Mouse (Mus musculus): Measurements from ENCODE around the gene Pom121l2. TPM values are rescaled to one million over a fixed set of nuclear protein-coding genes. Genes with fewer than 3 reads are reported as not detected.
"Not testable (repeated sequence)": the region's sequence is repeated elsewhere in the genome, so short reads cannot be mapped to it uniquely, and the experiment has no call there.

The Pom121l2 gene
- polyA plus RNA-seq, 1 experiment from 2014 or later = not detected

GRCm38 (mm10) chr13:22035267-22036148 is 54.5 kb downstream of the Pom121l2 start, which contains the start of the genes Hist1h2ah and Hist1h2bk:
Gene Hist1h2ah, minus strand, starts transcription at chr13:22035568.
Gene Hist1h2bk, plus strand, starts transcription at chr13:22035870.
- peaks cover 19% of the 10 kb centered on the region for H3K4me1 ChIP-seq (ENCODE audit: control insufficient read depth, insufficient read depth, low read length)
- peak; percentile 96 for ATAC-seq (replicated peaks; ENCODE audit: extremely low read depth, insufficient read depth, low FRiP score)
- peak within 1 kb of the TSS; percentile 75 for H3K9ac ChIP-seq (ENCODE audit: low read length)
- not testable (repeated sequence) for H3K27me3 ChIP-seq (ENCODE audit: control insufficient read depth, insufficient read depth, low read length); H3K9me3 ChIP-seq (replicated peaks; ENCODE audit: control insufficient read depth, low read length); H3K36me3 ChIP-seq (ENCODE audit: control insufficient read depth, insufficient read depth)
- WGBS = under 1% methylated on average over 21 of the region's 69 CpGs
- H3K4me3 ChIP-seq (ENCODE audit: low read length) = peak within 1 kb of the TSS; percentile 56
- H3K27ac ChIP-seq (ENCODE audit: low read length) = peak within 1 kb of the TSS; percentile 79
- peak within 1 kb of the TSS; percentile 69 for H3K4me2 ChIP-seq (ENCODE audit: low read depth, low read length)

GRCm38 (mm10) chr13:22036149-22036956 is 55.4 kb downstream of the Pom121l2 start:
- Histone ChIP-seq H3K9ac (ENCODE audit: low read length) (peak overlapping the region; percentile 43), H3K4me2 (ENCODE audit: low read depth, low read length) (peak overlapping the region; percentile 58), H3K4me3 (ENCODE audit: low read length) (peak overlapping the region; percentile 38), H3K36me3 (ENCODE audit: control insufficient read depth, insufficient read depth) (no peaks in the 10 kb centered on the region), H3K4me1 (ENCODE audit: control insufficient read depth, insufficient read depth, low read length) (peaks cover 19% of the 10 kb centered on the region), H3K9me3 (replicated peaks; ENCODE audit: control insufficient read depth, low read length) (no peaks in the 10 kb centered on the region), H3K27ac (ENCODE audit: low read length) (peak overlapping the region; percentile 48), H3K27me3 (ENCODE audit: control insufficient read depth, insufficient read depth, low read length) (no peaks in the 10 kb centered on the region)
- peak; percentile 16 for ATAC-seq (replicated peaks; ENCODE audit: extremely low read depth, insufficient read depth, low FRiP score)
- WGBS = 4% methylated on average over 17 of the region's 23 CpGs

- peak overlapping the region; percentile 38; the same call in 1 of the 2 replicates for H3K4me3 ChIP-seq (ENCODE audit: low read length)
- no peaks in the 10 kb centered on the region for H3K9me3 ChIP-seq (replicated peaks; ENCODE audit: control insufficient read depth, low read length)
- H3K9ac ChIP-seq (ENCODE audit: low read length) = peak overlapping the region; percentile 43
- H3K27me3 ChIP-seq (ENCODE audit: control insufficient read depth, insufficient read depth, low read length) = no peaks in the 10 kb centered on the region
- H3K4me2 ChIP-seq (ENCODE audit: low read depth, low read length) = peak overlapping the region; percentile 58
- no peak for ATAC-seq (replicated peaks; ENCODE audit: extremely low read depth, insufficient read depth, low FRiP score)
- H3K4me1 ChIP-seq (ENCODE audit: control insufficient read depth, insufficient read depth, low read length) = peaks cover 21% of the 10 kb centered on the region
- peak overlapping the region; percentile 48 for H3K27ac ChIP-seq (ENCODE audit: low read length)
- no peaks in the 10 kb centered on the region for H3K36me3 ChIP-seq (ENCODE audit: control insufficient read depth, insufficient read depth)
- 70% methylated on average over 3 of the region's 3 CpGs for WGBS
Observed at GRCm38 (mm10) chr13:22036986-22037385, 56.0 kb downstream of the Pom121l2 start.

DNA sequence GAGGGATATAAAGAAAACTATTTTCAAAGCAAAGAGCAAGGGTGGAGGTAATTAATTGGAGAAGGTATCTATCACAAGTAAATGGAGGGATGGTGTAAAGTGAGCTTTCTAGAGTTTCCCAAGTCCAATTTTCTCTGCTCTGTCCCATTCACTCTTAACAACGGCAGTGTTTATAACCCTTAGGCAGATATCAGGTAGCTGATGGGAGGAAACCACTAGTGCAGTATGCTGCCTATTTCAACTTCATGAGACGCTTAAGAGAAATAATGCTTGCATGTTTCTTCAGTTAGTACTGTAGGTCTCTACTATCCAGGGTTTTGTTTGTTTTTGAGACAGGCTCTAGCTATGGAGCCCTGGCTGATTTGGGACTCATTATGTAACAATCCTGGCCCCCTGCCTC is 56.4 kb downstream of the Pom121l2 start:
- H3K9me3 ChIP-seq (replicated peaks; ENCODE audit: control insufficient read depth, low read length) = no peaks in the 10 kb centered on the region
- H3K27ac ChIP-seq (ENCODE audit: low read length) = no peak overlapping the region
- no peak overlapping the region for H3K9ac ChIP-seq (ENCODE audit: low read length)
- no peak overlapping the region for H3K4me3 ChIP-seq (ENCODE audit: low read length)
- no peaks in the 10 kb centered on the region for H3K27me3 ChIP-seq (ENCODE audit: control insufficient read depth, insufficient read depth, low read length)
- peaks cover 25% of the 10 kb centered on the region for H3K4me1 ChIP-seq (ENCODE audit: control insufficient read depth, insufficient read depth, low read length)
- no peaks in the 10 kb centered on the region for H3K36me3 ChIP-seq (ENCODE audit: control insufficient read depth, insufficient read depth)
- H3K4me2 ChIP-seq (ENCODE audit: low read depth, low read length) = no peak overlapping the region
- no peak for ATAC-seq (replicated peaks; ENCODE audit: extremely low read depth, insufficient read depth, low FRiP score)
- WGBS = 72% methylated on average over 2 of the region's 2 CpGs

Small RNAs within 50 kb of the gene (microRNA-seq; reads per million reads assigned to microRNA genes)
- not detected for gene Gm44390

Other genes with a start within 250 kb of the Pom121l2 start
- 0.51 and 0.67 TPM in 2 replicates for gene Hist1h4j, start 246.1 kb upstream of the Pom121l2 start, polyA plus RNA-seq (2015; fragmentation: Nextera tagmentation; extraction: Ambion mirVana)
- gene Hist1h4k, start 230.7 kb upstream of the Pom121l2 start, polyA plus RNA-seq (2015; fragmentation: Nextera tagmentation; extraction: Ambion mirVana) = 1.9 TPM in 1 of 2 replicates, not detected in the other
- 9.3 and 10.0 TPM in 2 replicates for gene Hist1h2ak, start 227.4 kb upstream of the Pom121l2 start, polyA plus RNA-seq (2015; fragmentation: Nextera tagmentation; extraction: Ambion mirVana)
- 0.88 and 1.6 TPM in 2 replicates for gene Hist1h2bn, start 227.1 kb upstream of the Pom121l2 start, polyA plus RNA-seq (2015; fragmentation: Nextera tagmentation; extraction: Ambion mirVana)
- 8.6 and 9.8 TPM in 2 replicates for gene Hist1h1b, start 200.6 kb upstream of the Pom121l2 start, polyA plus RNA-seq (2015; fragmentation: Nextera tagmentation; extraction: Ambion mirVana)
- gene Hist1h3i, start 197.8 kb upstream of the Pom121l2 start, polyA plus RNA-seq (2015; fragmentation: Nextera tagmentation; extraction: Ambion mirVana) = 50.2 and 54.0 TPM in 2 replicates
- gene Hist1h2an, start 194.0 kb upstream of the Pom121l2 start, polyA plus RNA-seq (2015; fragmentation: Nextera tagmentation; extraction: Ambion mirVana) = 3.0 and 3.1 TPM in 2 replicates
- gene Hist1h2bp, start 193.7 kb upstream of the Pom121l2 start, polyA plus RNA-seq (2015; fragmentation: Nextera tagmentation; extraction: Ambion mirVana) = 0.34 and 0.52 TPM in 2 replicates
- gene Hist1h2bq, start 171.0 kb upstream of the Pom121l2 start, polyA plus RNA-seq (2015; fragmentation: Nextera tagmentation; extraction: Ambion mirVana) = 9.3 and 10.4 TPM in 2 replicates
- not detected in 2 replicates for gene Hist1h2ao, start 170.7 kb upstream of the Pom121l2 start, polyA plus RNA-seq (2015; fragmentation: Nextera tagmentation; extraction: Ambion mirVana)
- gene Hist1h4m, start 169.4 kb upstream of the Pom121l2 start, polyA plus RNA-seq (2015; fragmentation: Nextera tagmentation; extraction: Ambion mirVana) = not detected in 2 replicates
- 6.3 and 7.5 TPM in 2 replicates for gene Hist1h4n, start 149.0 kb upstream of the Pom121l2 start, polyA plus RNA-seq (2015; fragmentation: Nextera tagmentation; extraction: Ambion mirVana)
- 1,370 and 1,778 TPM in 2 replicates for gene Hist1h2ap, start 147.7 kb upstream of the Pom121l2 start, polyA plus RNA-seq (2015; fragmentation: Nextera tagmentation; extraction: Ambion mirVana)
- 9.6 and 10.5 TPM in 2 replicates for gene Hist1h2br, start 147.5 kb upstream of the Pom121l2 start, polyA plus RNA-seq (2015; fragmentation: Nextera tagmentation; extraction: Ambion mirVana)
- 2.9 and 4.7 TPM in 2 replicates for gene Zfp184, start 36.1 kb upstream of the Pom121l2 start, polyA plus RNA-seq (2015; fragmentation: Nextera tagmentation; extraction: Ambion mirVana)
- gene Prss16, start 28.5 kb downstream of the Pom121l2 start, polyA plus RNA-seq (2015; fragmentation: Nextera tagmentation; extraction: Ambion mirVana) = 62.9 and 135 TPM in 2 replicates
- gene Hist1h2ah, start 54.4 kb downstream of the Pom121l2 start, polyA plus RNA-seq (2015; fragmentation: Nextera tagmentation; extraction: Ambion mirVana) = 5.3 and 7.9 TPM in 2 replicates
- gene Hist1h2bk, start 54.7 kb downstream of the Pom121l2 start, polyA plus RNA-seq (2015; fragmentation: Nextera tagmentation; extraction: Ambion mirVana) = 1.6 and 3.1 TPM in 2 replicates
- gene Hist1h4i, start 60.2 kb downstream of the Pom121l2 start, polyA plus RNA-seq (2015; fragmentation: Nextera tagmentation; extraction: Ambion mirVana) = 9.0 and 10.6 TPM in 2 replicates
- 13.3 and 22.0 TPM in 2 replicates for gene Hist1h2ag, start 61.8 kb downstream of the Pom121l2 start, polyA plus RNA-seq (2015; fragmentation: Nextera tagmentation; extraction: Ambion mirVana)
- gene Hist1h2bj, start 62.0 kb downstream of the Pom121l2 start, polyA plus RNA-seq (2015; fragmentation: Nextera tagmentation; extraction: Ambion mirVana) = 5.5 and 9.9 TPM in 2 replicates
- not detected in 2 replicates for gene Vmn1r188, start 103.2 kb downstream of the Pom121l2 start, polyA plus RNA-seq (2015; fragmentation: Nextera tagmentation; extraction: Ambion mirVana)
- not detected in 2 replicates for gene Vmn1r189, start 124.6 kb downstream of the Pom121l2 start, polyA plus RNA-seq (2015; fragmentation: Nextera tagmentation; extraction: Ambion mirVana)
- gene Vmn1r191, start 202.8 kb downstream of the Pom121l2 start, polyA plus RNA-seq (2015; fragmentation: Nextera tagmentation; extraction: Ambion mirVana) = not detected in 2 replicates
- gene Vmn1r192, start 209.9 kb downstream of the Pom121l2 start, polyA plus RNA-seq (2015; fragmentation: Nextera tagmentation; extraction: Ambion mirVana) = not detected in 2 replicates
- gene Vmn1r193, start 242.0 kb downstream of the Pom121l2 start, polyA plus RNA-seq (2015; fragmentation: Nextera tagmentation; extraction: Ambion mirVana) = not detected in 2 replicates